Mouse (Mus musculus) lung, embryonic 14.5 days (tissue): ENCODE results near the gene Cipc. TPM values are rescaled to one million over a fixed set of nuclear protein-coding genes. Genes with fewer than 3 reads are reported as not detected.

Experiments used
- ATAC-seq: fragments of 200-750 bp; cut with Nextera tagmentation; 2 replicates; pipeline ENCODE4 v1.8.0; 2017; ENCODE audit warnings: mild to moderate bottlenecking, moderate TSS enrichment, moderate library complexity; ENCODE audit not compliant: insufficient read depth
- DNase-seq: peaks from one replicate; pipeline ENCODE4 v3.0.0-alpha.2; 2015
- H3K27ac ChIP-seq: fragments of 300-500 bp; sonication (generic); 2 replicates; pipeline ENCODE4 v1.5.1; 2014; ENCODE audit warnings: low read depth, mild to moderate bottlenecking, moderate library complexity
- H3K27me3 ChIP-seq: fragments of 300-500 bp; sonication (generic); 2 replicates; pipeline ENCODE4 v1.6.1; 2014; ENCODE audit warnings: low read length, control low read depth; ENCODE audit not compliant: insufficient read depth
- H3K36me3 ChIP-seq: fragments of 300-500 bp; sonication (generic); 2 replicates; pipeline ENCODE4 v1.6.1; 2014; ENCODE audit warnings: control low read depth; ENCODE audit not compliant: insufficient read depth
- H3K4me1 ChIP-seq: fragments of 300-500 bp; sonication (generic); 2 replicates; pipeline ENCODE4 v1.6.1; 2014; ENCODE audit warnings: antibody characterized with exemption, control low read depth; ENCODE audit not compliant: insufficient read depth
- H3K4me2 ChIP-seq: fragments of 300-500 bp; sonication (generic); 2 replicates; pipeline ENCODE4 v1.6.1; 2014; ENCODE audit warnings: mild to moderate bottlenecking
- H3K4me3 ChIP-seq: fragments of 300-500 bp; sonication (generic); 2 replicates; pipeline ENCODE4 v1.5.1; 2014; ENCODE audit warnings: low read depth, low read length
- H3K9ac ChIP-seq: fragments of 300-500 bp; sonication (generic); 2 replicates; pipeline ENCODE4 v1.6.1; 2014
- H3K9me3 ChIP-seq: fragments of 300-500 bp; sonication (generic); 2 replicates; pipeline ENCODE4 v1.6.1; 2016; ENCODE audit warnings: low read depth, low read length, control low read depth
- CTCF ChIP-seq: IDR thresholded peaks from 2 replicates; pipeline ENCODE4 v1.5.1; 2016; ENCODE audit warnings: antibody characterized with exemption, low read depth
- WGBS: fragments of 180-500 bp; shearing (Covaris S2); extraction: QIAGEN DNeasy Blood & Tissue Kit; methylation state at CpG from one replicate; pipeline ENCODE4 v1.1.7; 2014; 5-methylcytosine and 5-hydroxymethylcytosine counted together
- polyA plus RNA-seq: library from polyadenylated mRNA; unstranded; fragments of >200 nt; fragmentation: Nextera tagmentation; extraction: Ambion mirVana; gene quantifications from 2 replicates; pipeline ENCODE4 v1.2.1, GENCODE M21; 2014

Gene Cipc
- polyA plus RNA-seq, 1 experiment from 2014 or later, result 24.3 TPM

- no peaks in the 10 kb centered on the region for H3K27me3 ChIP-seq
- no peak overlapping the region for H3K4me2 ChIP-seq
- peaks cover 3% of the 10 kb centered on the region; the same call in 1 of the 2 replicates for H3K9me3 ChIP-seq
- DNase-seq, result no peak
- ATAC-seq, result no peak
- TF ChIP-seq CTCF, result no peak
- 27% methylated on average over 6 of the region's 6 CpGs for WGBS
- H3K4me3 ChIP-seq, result no peak overlapping the region
- no peaks in the 10 kb centered on the region for H3K36me3 ChIP-seq
- H3K9ac ChIP-seq, result no peak overlapping the region
- H3K4me1 ChIP-seq, result no peaks in the 10 kb centered on the region
- H3K27ac ChIP-seq, result no peak overlapping the region
Measured at GRCm38 (mm10) chr12:86932575-86932952, 14.3 kb upstream of the Cipc start.

- H3K9me3 ChIP-seq, result no peaks in the 10 kb centered on the region
- no peak for DNase-seq
- no peak overlapping the region for H3K9ac ChIP-seq
- H3K4me3 ChIP-seq, result no peak overlapping the region
- H3K27ac ChIP-seq, result no peak overlapping the region
- WGBS, result 65% methylated on average over 1 of the region's 1 CpGs
- no peaks in the 10 kb centered on the region for H3K36me3 ChIP-seq
- no peak overlapping the region for H3K4me2 ChIP-seq
- no peaks in the 10 kb centered on the region for H3K4me1 ChIP-seq
- no peak for ATAC-seq
- no peak for TF ChIP-seq CTCF
- no peaks in the 10 kb centered on the region for H3K27me3 ChIP-seq
Measured at GRCm38 (mm10) chr12:86934748-86935147, 12.1 kb upstream of the Cipc start.

- Histone ChIP-seq H3K27ac (no peak overlapping the region), H3K4me2 (no peak overlapping the region), H3K36me3 (no peaks in the 10 kb centered on the region), H3K9me3 (no peaks in the 10 kb centered on the region), H3K4me3 (no peak overlapping the region), H3K4me1 (no peaks in the 10 kb centered on the region), H3K9ac (no peak overlapping the region), H3K27me3 (no peaks in the 10 kb centered on the region)
- WGBS, result 81% methylated on average over 8 of the region's 8 CpGs
- no peak for TF ChIP-seq CTCF
- no peak for ATAC-seq
- no peak for DNase-seq
Measured at GRCm38 (mm10) chr12:86935692-86936282, 11.1 kb upstream of the Cipc start.

- Histone ChIP-seq H3K36me3 (no peaks in the 10 kb centered on the region), H3K4me1 (0 out of 2 replicates have a peak, but pooled peaks cover 3% of the 10 kb centered on the region), H3K4me2 (no peak overlapping the region), H3K4me3 (no peak overlapping the region), H3K9ac (no peak overlapping the region), H3K27ac (no peak overlapping the region), H3K9me3 (no peaks in the 10 kb centered on the region), H3K27me3 (no peaks in the 10 kb centered on the region)
- WGBS, result 68% methylated on average over 11 of the region's 11 CpGs
- no peak for DNase-seq
- TF ChIP-seq CTCF, result no peak
- no peak for ATAC-seq
Measured at GRCm38 (mm10) chr12:86936587-86937343, 10.1 kb upstream of the Cipc start.

GRCm38 (mm10) chr12:86938571-86938970 lies 8.3 kb upstream of the Cipc start:
- H3K27ac ChIP-seq, result no peak overlapping the region
- WGBS, result 68% methylated on average over 9 of the region's 9 CpGs
- ATAC-seq (no peak), DNase-seq (no peak)
- no peak overlapping the region for H3K9ac ChIP-seq
- H3K4me1 ChIP-seq, result peaks cover 6% of the 10 kb centered on the region; the same call in 1 of the 2 replicates
- no peaks in the 10 kb centered on the region for H3K36me3 ChIP-seq
- no peaks in the 10 kb centered on the region for H3K9me3 ChIP-seq
- no peaks in the 10 kb centered on the region for H3K27me3 ChIP-seq
- no peak overlapping the region for H3K4me2 ChIP-seq
- no peak for TF ChIP-seq CTCF
- H3K4me3 ChIP-seq, result no peak overlapping the region

- no peaks in the 10 kb centered on the region for H3K36me3 ChIP-seq
- H3K9ac ChIP-seq, result peak overlapping the region; percentile 1; the same call in 1 of the 2 replicates
- H3K27ac ChIP-seq, result peak overlapping the region; percentile 76
- TF ChIP-seq CTCF, result 0 out of 2 replicates have a peak, but pooled peaks have one; percentile 8
- ATAC-seq (no peak), DNase-seq (peak; percentile 11)
- peaks cover 6% of the 10 kb centered on the region; the same call in 1 of the 2 replicates for H3K4me1 ChIP-seq
- no peaks in the 10 kb centered on the region for H3K9me3 ChIP-seq
- no peak overlapping the region for H3K4me3 ChIP-seq
- WGBS, result 49% methylated on average over 11 of the region's 11 CpGs
- H3K4me2 ChIP-seq, result no peak overlapping the region
- H3K27me3 ChIP-seq, result no peaks in the 10 kb centered on the region
Measured at GRCm38 (mm10) chr12:86941173-86941572, 5.7 kb upstream of the Cipc start.

GRCm38 (mm10) chr12:86941734-86942486 lies 4.9 kb upstream of the Cipc start:
- no peak overlapping the region for H3K27ac ChIP-seq
- H3K4me3 ChIP-seq, result no peak overlapping the region
- no peaks in the 10 kb centered on the region for H3K36me3 ChIP-seq
- TF ChIP-seq CTCF, result no peak
- WGBS, result 49% methylated on average over 5 of the region's 5 CpGs
- H3K4me1 ChIP-seq, result peaks cover 6% of the 10 kb centered on the region; the same call in 1 of the 2 replicates
- no peak overlapping the region for H3K9ac ChIP-seq
- DNase-seq (peak; percentile 53), ATAC-seq (no peak)
- no peak overlapping the region for H3K4me2 ChIP-seq
- H3K27me3 ChIP-seq, result no peaks in the 10 kb centered on the region
- no peaks in the 10 kb centered on the region for H3K9me3 ChIP-seq
